Mouse (Mus musculus) forebrain, embryonic 12.5 days (tissue): Measurements from ENCODE around the gene 5730507C01Rik. TPM values are rescaled to one million over a fixed set of nuclear protein-coding genes. Genes with fewer than 3 reads are reported as not detected.
"Not testable (repeated sequence)": the region's sequence is repeated elsewhere in the genome, so short reads cannot be mapped to it uniquely, and the experiment has no call there.

Experiments
- ATAC-seq: fragments of 200-750 bp; cut with Nextera tagmentation; 2 replicates; pipeline ENCODE4 v1.8.0; 2017; ENCODE audit warnings: moderate TSS enrichment; ENCODE audit not compliant: low FRiP score
- H3K27ac ChIP-seq: fragments of 300-500 bp; sonication (generic); 2 replicates; pipeline ENCODE4 v1.5.1; 2016; ENCODE audit warnings: mild to moderate bottlenecking
- H3K27me3 ChIP-seq: fragments of 300-500 bp; sonication (generic); 2 replicates; pipeline ENCODE4 v1.6.1; 2016; ENCODE audit warnings: mild to moderate bottlenecking
- H3K36me3 ChIP-seq: fragments of 300-500 bp; sonication (generic); replicated peaks from 2 replicates; pipeline ENCODE4 v1.6.1; 2016; ENCODE audit warnings: mild to moderate bottlenecking
- H3K4me1 ChIP-seq: fragments of 300-500 bp; sonication (generic); 2 replicates; pipeline ENCODE4 v1.6.1; 2016
- H3K4me2 ChIP-seq: fragments of 300-500 bp; sonication (generic); 2 replicates; pipeline ENCODE4 v1.6.1; 2016; ENCODE audit warnings: mild to moderate bottlenecking, moderate library complexity
- H3K4me3 ChIP-seq: fragments of 300-500 bp; sonication (generic); replicated peaks from 2 replicates; pipeline ENCODE4 v1.5.1; 2016; ENCODE audit warnings: mild to moderate bottlenecking
- H3K9ac ChIP-seq: fragments of 300-500 bp; sonication (generic); 2 replicates; pipeline ENCODE4 v1.6.1; 2016; ENCODE audit warnings: mild to moderate bottlenecking
- H3K9me3 ChIP-seq: fragments of 300-500 bp; sonication (generic); 2 replicates; pipeline ENCODE4 v1.6.1; 2016
- WGBS: fragments of 180-500 bp; shearing (Covaris S2); methylation state at CpG from one replicate; pipeline ENCODE4 v1.1.7; 2016; 5-methylcytosine and 5-hydroxymethylcytosine counted together
- polyA plus RNA-seq: library from polyadenylated mRNA; unstranded; fragments of >200 nt; fragmentation: Nextera tagmentation; extraction: Ambion mirVana; gene quantifications from 2 replicates; pipeline ENCODE4 v1.2.1, GENCODE M21; 2016

The 5730507C01Rik gene
- 1.5 and 1.6 TPM in 2 replicates for polyA plus RNA-seq

- Histone ChIP-seq H3K9ac (0 out of 2 replicates have a peak within 1 kb of the TSS, but pooled peaks have one; percentile 29), H3K27me3 (no peaks in the 10 kb centered on the region; the same call in 1 of the 2 replicates), H3K9me3 (peaks cover 13% of the 10 kb centered on the region), H3K36me3 (no peaks in the 10 kb centered on the region), H3K4me1 (no peaks in the 10 kb centered on the region), H3K4me2 (peak within 1 kb of the TSS; percentile 39), H3K27ac (no peak within 1 kb of the TSS), H3K4me3 (peak within 1 kb of the TSS; percentile 38)
- ATAC-seq, result no peak
- WGBS, result 8% methylated on average over 36 of the region's 36 CpGs
Observed at GRCm38 (mm10) chr12:18514171-18514570, at the start of gene 5730507C01Rik. Gene 5730507C01Rik, plus strand, starts transcription at chr12:18514510.

- H3K27me3 ChIP-seq, H3K27ac ChIP-seq, ATAC-seq, H3K4me1 ChIP-seq, H3K36me3 ChIP-seq: not testable (repeated sequence)
- H3K9ac ChIP-seq, result 0 out of 2 replicates have a peak overlapping the region, but pooled peaks have one; percentile 29
- 5% methylated on average over 47 of the region's 52 CpGs for WGBS
- peak overlapping the region; percentile 38 for H3K4me3 ChIP-seq
- peak overlapping the region; percentile 39 for H3K4me2 ChIP-seq
- H3K9me3 ChIP-seq, result peaks cover 13% of the 10 kb centered on the region
Observed at GRCm38 (mm10) chr12:18514616-18515015, 306 bp downstream of the 5730507C01Rik start.

GRCm38 (mm10) chr12:18515077-18515476 lies 767 bp downstream of the 5730507C01Rik start:
- not testable (repeated sequence) for H3K9ac ChIP-seq, H3K4me1 ChIP-seq, ATAC-seq, H3K36me3 ChIP-seq, H3K27ac ChIP-seq, H3K27me3 ChIP-seq
- Histone ChIP-seq H3K4me3 (peak overlapping the region; percentile 38; the same call in 1 of the 2 replicates), H3K4me2 (peak overlapping the region; percentile 29), H3K9me3 (peaks cover 13% of the 10 kb centered on the region)
- 13% methylated on average over 17 of the region's 17 CpGs for WGBS
